Comparison of ENCODE assay signal across 26 mouse cellular contexts in genomic region chr10:8320771-8321170, GRCm38 (mm10).
"Had no signal": no experiment of that assay in that cellular context is flagged by ENCODE, and none has a peak within 500 bp of the region (broad histone marks: within the 10 kb centered on the region; RNA-seq: fewer than 3 reads in every experiment).

No protein-coding gene starts in this region.

- H3K4me3 ChIP-seq: heart, embryonic 10.5 days; heart, embryonic 13.5 days; heart, embryonic 15.5 days; hindbrain, embryonic 13.5 days; hindbrain, embryonic 15.5 days; kidney, embryonic 15.5 days; left cerebral cortex, adult 2 months; limb, embryonic 10.5 days; limb, embryonic 12.5 days; liver, embryonic 13.5 days; liver, embryonic 15.5 days had no signal

- H3K27ac ChIP-seq: heart, embryonic 10.5 days; heart, embryonic 13.5 days; heart, embryonic 15.5 days; hindbrain, embryonic 13.5 days; hindbrain, embryonic 15.5 days; hindbrain, postnatal 0 days; kidney, embryonic 15.5 days; kidney, postnatal 0 days; left cerebral cortex, adult 2 months; limb, embryonic 10.5 days; limb, embryonic 12.5 days; liver, embryonic 13.5 days; liver, embryonic 15.5 days had no signal

- ATAC-seq: hindbrain, postnatal 0 days; intestine, embryonic 16.5 days; liver, postnatal 0 days had no signal

- DNase-seq: gastrocnemius, postnatal 14 days; gastrocnemius, postnatal 36 days; heart, adult 18-20 months; heart, postnatal 14 days; heart, postnatal 36 days; kidney, adult 11 months; kidney, adult 2 months; kidney, adult 9 months; kidney, postnatal 14 days; kidney, postnatal 36 days; liver; liver, embryonic 13.5 days; liver, postnatal 0 days had no signal
